Mouse (Mus musculus) mesoderm, embryonic 11.5 days (tissue): ENCODE data around the gene Hoxc11.

Experiments used
- DNase-seq: peaks from one replicate; pipeline ENCODE4 v3.0.0-alpha.2; 2012; ENCODE audit warnings: low read depth, low spot score

Hoxc11 gene

GRCm38 (mm10) chr15:102980912-102981311 is 26.7 kb downstream of the Hoxc11 start:
- DNase-seq: no peak

DNA sequence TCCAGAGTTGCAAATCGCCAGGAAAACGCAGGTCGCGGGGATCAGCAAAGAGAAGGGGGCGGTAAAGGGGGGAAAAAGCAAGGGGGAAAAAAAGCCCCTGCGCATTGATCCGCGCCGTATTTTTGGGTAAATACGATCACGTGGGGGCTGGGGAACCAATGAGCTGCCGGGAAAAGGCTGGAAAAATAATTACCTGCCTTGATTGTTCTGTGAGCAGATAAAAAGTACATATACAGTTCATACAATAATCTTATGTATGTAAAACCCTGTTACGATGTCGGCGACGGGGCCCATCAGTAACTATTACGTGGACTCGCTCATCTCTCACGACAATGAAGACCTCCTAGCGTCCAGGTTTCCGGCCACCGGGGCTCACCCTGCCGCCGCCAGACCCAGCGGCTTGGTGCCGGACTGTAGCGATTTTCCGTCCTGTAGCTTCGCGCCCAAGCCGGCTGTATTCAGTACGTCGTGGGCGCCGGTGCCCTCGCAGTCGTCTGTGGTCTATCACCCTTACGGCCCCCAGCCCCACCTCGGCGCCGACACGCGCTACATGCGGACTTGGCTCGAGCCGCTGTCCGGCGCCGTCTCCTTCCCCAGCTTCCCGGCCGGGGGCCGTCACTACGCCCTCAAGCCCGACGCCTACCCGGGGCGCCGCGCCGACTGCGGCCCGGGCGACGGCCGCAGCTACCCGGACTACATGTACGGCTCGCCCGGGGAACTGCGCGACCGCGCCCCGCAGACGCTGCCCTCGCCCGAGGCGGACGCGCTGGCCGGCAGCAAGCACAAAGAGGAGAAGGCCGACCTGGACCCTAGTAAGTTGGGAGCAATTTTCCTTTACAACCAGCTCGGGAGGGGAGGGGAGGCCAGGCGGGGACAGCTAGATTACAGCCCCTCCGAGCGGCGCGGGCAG is 27.4 kb downstream of the Hoxc11 start:
- peak; percentile 89 for DNase-seq

DNA sequence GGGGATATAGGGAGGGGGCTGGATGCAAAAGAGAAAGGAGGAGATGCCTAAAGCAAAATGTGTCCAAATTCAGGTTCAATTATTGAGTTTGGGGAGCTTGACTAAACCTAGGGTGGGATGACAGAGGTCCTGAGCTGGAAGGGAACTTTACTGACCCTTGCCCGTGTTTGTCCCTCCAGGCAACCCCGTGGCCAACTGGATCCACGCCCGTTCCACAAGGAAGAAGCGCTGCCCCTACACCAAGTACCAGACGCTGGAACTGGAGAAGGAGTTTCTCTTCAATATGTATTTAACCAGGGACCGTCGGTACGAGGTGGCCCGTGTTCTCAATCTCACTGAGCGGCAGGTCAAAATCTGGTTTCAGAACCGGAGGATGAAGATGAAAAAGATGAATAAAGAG is 29.5 kb downstream of the Hoxc11 start:
- no peak for DNase-seq

DNA sequence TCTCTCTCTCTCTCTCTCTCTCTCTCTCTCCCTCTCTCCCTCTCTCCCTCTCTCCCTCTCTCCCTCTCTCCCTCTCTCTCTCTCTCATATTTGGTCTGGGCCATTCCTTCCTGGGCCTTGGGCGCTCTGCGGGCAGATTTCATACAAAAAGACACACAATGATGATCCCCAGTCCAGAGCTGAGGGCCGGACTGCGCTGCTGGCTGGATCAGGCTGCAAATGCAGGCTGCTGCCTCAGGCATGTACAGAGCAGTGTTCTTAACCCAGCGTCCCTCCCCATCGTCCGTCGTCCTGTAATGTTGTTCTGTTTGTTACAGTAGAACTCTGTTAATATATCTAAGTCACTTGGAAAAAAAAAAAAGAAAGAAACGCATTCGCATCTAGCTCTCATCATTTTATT is 30.3 kb downstream of the Hoxc11 start:
- no peak for DNase-seq

- no peak for DNase-seq
Measured at GRCm38 (mm10) chr15:102984925-102985324, 30.7 kb downstream of the Hoxc11 start.

DNA sequence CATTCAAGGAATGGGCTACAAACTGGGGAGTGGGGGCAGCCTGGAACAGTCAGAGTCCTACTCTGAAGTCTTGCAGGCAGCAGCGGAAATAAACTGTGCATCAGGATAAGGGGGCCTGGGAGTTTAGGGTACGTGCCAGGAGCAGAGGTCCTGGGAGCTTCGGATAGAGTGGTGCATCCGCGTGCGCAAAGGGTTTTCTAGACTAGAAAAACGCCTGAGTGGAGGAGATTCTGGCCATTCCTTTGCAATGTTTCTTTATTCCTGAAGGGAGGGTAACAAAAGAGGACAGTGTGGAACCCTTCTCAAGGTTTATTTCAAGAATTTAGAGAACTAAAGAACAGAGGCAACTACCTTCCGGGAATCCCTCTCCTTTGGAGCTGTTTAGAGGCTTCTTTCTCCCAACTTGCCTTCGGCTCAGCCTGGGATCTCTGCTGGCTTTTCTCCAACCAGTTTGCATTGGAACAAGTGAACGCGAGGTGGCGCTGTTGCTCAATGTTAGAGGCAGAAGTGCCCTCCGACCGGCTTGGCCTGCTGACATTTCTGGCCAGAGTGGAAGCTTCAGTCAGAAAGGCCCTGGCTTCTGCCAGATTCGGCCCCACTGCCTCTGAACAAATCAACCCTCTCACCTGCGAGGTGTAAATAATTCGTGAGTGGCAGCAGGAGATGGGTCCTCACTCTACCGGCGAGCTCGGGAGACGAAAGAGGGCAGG is 33.1 kb downstream of the Hoxc11 start:
- peak; percentile 96 for DNase-seq

GRCm38 (mm10) chr15:102988078-102988477 is 33.9 kb downstream of the Hoxc11 start:
- no peak for DNase-seq

GRCm38 (mm10) chr15:102990461-102991397 is 36.5 kb downstream of the Hoxc11 start, which contains the start of gene Hoxc8:
Gene Hoxc8 (plus strand): TSS chr15:102990607.
- DNase-seq: no peak

DNA sequence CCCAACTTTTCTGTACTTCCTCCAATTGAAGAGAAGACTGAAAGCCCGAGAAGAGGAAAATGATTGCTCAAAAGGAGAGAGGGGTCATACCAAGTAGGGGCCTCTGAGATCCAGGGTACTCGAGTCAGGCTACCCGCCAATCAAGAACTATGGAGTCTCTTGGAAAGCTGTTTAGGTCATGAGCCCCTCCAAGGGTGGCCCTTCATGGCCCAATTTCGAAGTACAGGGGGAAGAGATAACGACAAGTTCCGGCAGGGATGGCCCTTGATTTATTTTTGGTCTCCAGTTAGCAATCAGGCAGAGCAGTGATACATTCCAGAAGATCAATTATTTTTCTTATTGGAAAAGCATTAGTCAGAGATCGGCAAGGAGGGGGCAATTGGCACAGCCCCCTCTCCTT is 37.6 kb downstream of the Hoxc11 start:
- DNase-seq: no peak

- DNase-seq: no peak
Measured at GRCm38 (mm10) chr15:102992206-102992605, 38.0 kb downstream of the Hoxc11 start.

- no peak for DNase-seq
Measured at GRCm38 (mm10) chr15:102992863-102993262, 38.6 kb downstream of the Hoxc11 start.

DNA sequence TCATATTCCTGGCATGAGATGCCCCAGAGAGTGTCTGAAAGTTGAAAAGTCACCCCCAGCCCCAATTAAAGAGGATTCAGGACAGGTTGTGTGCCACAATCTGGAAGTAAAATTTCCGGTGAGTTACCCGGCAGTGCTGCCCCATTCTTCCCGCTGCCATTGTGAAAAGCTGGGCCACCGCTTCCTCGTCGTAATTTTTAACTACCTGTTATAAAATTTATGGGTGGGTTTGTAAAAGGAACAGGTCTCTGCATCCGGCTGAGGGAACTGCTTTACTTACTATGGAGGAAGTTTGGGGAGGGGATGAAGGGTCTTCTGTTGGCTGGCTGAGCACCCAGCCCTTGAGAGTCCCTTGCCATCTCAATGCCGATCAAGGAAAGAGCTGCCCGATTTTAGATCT is 42.3 kb downstream of the Hoxc11 start:
- no peak for DNase-seq

DNA sequence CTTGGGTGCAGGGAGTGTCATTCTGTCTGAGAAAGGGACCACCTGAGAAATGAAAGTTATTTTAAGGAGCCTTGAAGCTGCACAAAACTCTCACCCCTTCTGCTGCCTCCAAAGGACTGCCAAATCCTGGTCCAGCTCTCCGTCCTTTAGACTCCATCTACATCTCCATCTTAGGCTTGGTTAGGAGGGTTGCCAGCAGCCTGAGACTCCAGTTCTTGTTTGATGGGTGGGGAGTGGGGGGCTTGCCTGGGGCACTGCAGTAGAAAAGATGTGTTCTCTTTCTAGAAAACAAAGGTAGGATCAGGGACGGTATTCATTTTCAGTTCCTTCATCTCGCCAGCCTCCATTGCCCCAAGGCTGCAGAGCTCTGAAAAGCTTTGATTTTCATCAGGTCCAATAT is 43.2 kb downstream of the Hoxc11 start:
- no peak for DNase-seq

DNA sequence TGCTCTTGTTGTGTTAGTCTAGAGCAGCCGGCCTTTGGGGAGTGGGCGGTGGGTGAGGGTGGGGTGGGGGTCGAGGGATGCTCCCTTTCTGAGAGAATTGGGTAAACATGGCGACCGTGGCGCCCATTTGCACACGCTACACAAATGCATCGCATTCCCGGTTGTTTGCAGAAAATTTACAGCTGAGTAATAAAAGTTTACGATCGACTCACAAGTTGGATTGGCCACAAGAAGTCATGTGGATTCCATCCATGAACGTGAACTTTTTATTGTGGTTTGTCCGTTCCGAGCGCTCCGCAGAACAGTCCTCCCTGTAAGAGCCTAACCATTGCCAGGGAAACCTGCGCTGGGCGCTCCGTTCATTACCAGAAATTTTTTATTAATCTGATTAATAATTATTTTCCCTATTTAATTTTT is 43.7 kb downstream of the Hoxc11 start, which contains the start of gene Hoxc6:
TSS of gene Hoxc6 (plus strand) at position 319 of the 417 bp plus-strand sequence.
- peak; percentile 91 for DNase-seq

- no peak for DNase-seq
Measured at GRCm38 (mm10) chr15:102998608-102999182, 44.5 kb downstream of the Hoxc11 start.

GRCm38 (mm10) chr15:102999183-102999831 is 45.1 kb downstream of the Hoxc11 start:
- peak; percentile 91 for DNase-seq

GRCm38 (mm10) chr15:102999955-103000354 is 45.7 kb downstream of the Hoxc11 start:
- no peak for DNase-seq

GRCm38 (mm10) chr15:103000501-103000901 is 46.3 kb downstream of the Hoxc11 start:
- no peak for DNase-seq

DNA sequence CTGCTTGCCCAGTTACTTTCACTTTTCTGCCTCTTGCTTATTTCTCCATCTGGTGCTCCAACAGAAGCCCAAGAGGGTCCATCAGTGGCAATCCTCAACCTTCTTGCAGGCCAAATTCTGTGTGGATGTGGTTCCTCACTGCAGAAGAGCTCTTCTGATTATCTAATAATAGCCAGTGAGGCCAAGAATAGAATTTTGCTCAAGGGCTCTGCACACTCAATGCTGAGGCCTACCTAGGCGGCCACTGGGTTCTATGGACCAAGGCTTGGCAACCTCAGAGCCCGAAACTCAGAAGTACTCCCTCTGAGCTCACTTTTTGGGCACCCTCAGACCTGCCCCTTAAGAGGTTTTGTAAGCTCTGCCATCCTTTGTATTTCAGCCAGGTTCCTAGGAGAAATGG is 47.1 kb downstream of the Hoxc11 start:
- DNase-seq: no peak

DNA sequence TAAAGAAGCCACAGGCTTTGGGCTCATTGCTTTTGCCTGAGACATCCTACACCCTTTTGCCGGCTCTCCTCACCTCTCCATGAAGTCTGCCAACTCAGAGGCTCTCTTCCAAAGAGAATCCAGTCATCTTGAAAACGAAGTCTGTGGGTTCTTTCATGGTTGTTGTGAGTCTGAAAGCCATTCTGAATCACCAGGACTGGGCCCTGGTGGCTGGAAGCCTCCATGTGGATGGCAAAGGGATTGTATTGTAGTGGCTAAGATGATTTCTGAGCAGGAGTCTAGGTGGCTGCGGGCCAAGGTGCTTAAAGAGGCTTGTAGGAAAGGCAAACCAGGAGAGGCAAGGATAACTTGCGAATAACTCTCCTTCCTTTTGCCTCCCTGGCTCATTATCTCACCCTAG is 47.9 kb downstream of the Hoxc11 start:
- no peak for DNase-seq
